Mouse (Mus musculus) cortical plate, adult 2 months (tissue): ENCODE measurements at regions not wholly inside any gene's neighbourhood (a gene's known extent, or its start where the extent isn't known, plus 50 kb on each side); places are given as distances from the start of the nearest gene placed in this dataset.

Experiments used
- CTCF ChIP-seq: fragments of 200-500 bp; IDR thresholded peaks from 2 replicates; pipeline ENCODE4 v1.5.1; 2011; ENCODE audit warnings: mild to moderate bottlenecking, control low read depth, low read length; ENCODE audit not compliant: insufficient read depth; ENCODE audit errors: extremely low read depth
- POLR2A ChIP-seq: fragments of 200-500 bp; IDR thresholded peaks from 2 replicates; pipeline ENCODE4 v1.6.1; 2011; ENCODE audit warnings: mild to moderate bottlenecking, low read length, control low read depth; ENCODE audit not compliant: insufficient read depth; ENCODE audit errors: extremely low read depth

DNA sequence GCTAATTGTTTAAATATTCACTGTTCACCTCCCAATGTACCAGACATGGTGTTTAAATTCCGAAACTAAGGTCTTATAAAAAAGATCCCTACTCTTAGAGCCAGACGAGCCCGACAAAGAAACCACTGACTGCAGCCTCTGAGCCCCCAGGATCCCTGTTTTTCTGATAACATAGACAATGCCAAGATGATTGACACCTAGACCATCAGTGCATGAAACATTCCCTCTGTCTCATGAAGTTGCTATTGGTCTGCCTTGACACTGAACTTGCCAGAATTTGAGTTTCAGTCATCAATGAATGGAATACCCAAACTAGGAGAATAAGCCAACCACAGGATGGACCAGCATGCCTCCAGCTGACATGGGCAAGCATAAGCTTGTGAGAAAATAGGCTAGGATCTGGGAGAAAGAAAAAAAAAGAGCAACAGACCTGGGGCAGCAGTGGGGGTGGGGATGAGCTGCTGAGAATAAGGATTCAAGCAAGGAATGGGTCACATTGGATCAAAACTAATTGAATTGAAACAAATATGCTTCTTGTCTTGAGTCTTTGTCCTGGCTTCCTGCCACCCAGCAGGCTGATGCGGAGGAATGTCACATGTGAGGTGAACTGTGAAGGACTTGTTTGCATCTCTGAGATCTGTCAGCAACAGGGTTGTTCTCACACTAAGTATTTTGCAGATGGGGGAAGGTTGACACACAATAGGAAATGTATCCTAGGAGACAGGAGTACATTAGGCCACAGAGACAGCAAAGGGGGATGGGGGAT is 333.0 kb downstream of the Lpin1 start:
- TF ChIP-seq POLR2A (no peak), CTCF (no peak)
